Mouse (Mus musculus) right cerebral cortex, adult 2 months (tissue): ENCODE measurements around the gene Brms1.

Experiments
- DNase-seq, 2 experiments: peaks; one replicate each; pipeline ENCODE4 v3.0.0; 2021 to 2022; ENCODE audit warnings: low spot score in 2 of 2

Brms1 gene

DNA sequence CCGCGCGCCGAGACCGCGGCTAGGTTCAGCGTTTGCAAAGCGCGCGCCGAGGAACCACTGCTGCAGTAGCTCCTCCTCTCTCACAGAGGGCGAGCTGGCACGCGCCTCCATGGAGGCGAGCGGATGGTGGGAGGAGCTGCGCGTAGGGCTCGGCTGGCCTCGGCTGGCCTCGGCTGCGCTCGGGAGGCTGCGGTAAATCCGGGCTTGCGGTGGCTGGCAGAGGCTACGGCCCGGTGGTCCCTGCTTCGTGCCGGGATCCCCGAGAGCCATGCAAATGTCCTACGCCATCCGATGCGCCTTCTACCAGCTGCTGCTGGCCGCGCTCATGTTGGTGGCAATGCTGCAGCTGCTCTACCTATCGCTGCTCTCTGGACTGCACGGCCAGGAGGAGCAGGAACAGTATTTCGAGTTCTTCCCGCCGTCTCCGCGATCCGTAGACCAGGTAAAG is 2.4 kb upstream of the Brms1 start, which contains the start of the genes B4gat1 and AC124502.3:
TSS of gene B4gat1 (plus strand) at position 118 of the 448 bp plus-strand sequence.
TSS of gene AC124502.3 (plus strand) at position 183 of the 448 bp plus-strand sequence.
- DNase-seq = peak; percentile 89 to 90

DNA sequence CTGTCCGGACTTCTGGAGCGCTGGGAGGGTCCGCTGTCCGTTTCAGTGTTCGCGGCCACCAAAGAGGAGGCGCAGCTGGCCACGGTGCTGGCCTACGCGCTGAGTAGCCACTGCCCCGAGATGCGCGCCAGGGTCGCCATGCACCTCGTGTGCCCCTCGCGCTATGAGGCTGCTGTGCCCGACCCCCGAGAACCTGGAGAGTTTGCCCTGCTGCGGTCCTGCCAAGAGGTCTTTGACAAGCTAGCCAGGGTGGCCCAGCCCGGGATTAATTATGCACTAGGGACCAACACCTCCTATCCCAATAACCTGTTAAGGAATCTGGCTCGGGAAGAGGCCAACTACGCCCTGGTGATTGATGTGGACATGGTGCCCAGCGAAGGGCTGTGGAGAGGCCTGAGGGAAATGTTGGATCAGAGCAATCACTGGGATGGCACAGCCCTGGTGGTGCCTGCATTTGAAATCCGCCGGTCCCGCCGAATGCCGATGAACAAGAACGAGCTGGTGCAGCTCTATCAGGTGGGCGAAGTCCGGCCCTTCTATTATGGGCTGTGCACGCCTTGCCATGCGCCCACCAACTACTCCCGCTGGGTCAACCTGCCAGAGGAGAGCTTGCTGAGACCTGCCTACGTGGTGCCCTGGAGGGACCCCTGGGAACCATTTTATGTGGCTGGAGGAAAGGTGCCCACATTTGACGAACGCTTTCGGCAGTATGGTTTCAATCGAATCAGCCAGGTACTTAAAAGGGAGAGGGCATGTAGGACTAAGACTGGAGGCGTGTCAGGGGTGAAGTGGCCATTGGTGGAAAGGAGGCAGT is 1.6 kb upstream of the Brms1 start:
- DNase-seq = no peak

DNA sequence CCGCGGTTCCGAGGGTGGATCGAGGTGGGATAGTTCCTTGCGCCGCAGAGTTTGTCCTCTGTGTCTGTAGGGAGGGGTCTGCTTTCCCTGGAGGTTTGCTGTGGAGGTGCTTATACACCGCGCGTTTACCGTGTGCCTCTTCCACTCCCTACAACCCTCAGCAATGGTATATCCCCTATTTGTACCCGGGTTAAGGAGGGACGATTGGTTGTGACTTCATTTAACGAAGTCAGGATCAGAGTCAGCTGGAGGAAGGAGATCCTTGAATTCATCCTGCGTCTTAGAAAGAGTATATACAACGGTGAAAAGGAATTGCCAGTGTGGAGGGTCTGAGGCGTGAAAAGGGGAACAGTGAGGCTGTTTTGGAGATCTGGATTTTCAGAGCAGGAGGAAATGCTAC is 434 bp downstream of the Brms1 start:
- DNase-seq = no peak

DNA sequence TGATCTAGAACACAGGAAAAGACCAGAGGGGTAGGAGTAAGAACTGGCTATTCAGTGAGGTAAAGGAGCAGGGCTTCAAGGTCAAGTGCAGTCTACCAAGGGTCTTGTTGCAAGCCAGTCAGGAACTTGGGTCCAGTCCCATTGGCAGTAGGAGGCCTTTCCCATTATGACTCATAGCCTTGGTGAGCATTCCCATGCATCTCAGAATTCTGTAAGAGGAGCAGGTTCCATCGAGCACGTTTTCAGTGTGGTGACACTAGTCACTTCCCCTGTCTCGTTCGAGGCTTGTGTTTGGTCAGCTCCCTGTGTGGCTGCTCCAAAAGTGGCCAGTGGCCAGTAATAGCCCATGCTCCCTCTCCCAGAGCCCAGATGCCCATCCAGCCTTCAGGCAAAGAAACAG is 4.4 kb downstream of the Brms1 start:
- no peak for DNase-seq

DNA sequence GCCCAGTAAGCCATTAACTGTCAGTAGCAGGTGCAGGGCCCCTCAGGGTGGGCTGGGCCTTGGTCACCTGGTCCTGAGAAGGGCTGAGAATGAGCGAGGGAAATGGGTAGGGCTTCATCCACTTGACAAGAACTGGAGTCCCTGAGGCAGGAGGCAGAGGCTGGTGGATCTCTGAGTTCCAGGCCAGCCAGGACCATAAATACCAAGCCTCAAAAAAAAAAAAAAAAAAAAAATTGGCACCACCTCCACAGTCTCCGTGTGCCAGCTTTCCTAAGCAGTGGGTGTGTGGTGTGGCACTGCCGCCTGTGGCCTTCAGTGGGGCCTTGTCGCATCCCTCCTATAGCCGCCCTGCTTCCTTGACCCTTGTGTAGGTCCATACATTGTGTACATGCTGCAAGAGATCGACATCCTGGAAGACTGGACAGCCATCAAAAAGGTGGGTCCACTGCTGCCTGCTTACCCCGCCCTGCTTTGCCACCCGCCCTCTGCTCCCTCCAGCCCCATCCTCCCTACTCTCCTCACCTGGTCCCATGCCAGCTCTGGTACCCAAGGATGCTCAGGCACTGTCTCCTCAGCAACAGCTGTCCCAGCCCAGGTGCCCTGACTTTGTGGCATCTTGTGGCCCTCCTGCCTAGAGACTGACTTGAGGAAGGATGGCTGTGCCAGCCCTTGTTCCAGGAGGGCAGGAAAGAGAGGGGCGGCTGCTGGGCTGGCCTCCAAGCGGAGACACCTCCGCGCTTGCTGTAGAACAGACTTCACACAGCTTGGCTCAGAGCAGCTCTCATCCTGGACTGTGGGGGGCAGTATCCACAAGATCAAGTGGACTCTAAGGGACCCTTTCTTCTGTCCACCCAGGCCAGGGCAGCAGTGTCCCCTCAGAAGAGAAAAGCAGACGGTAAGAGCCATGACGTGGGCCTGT is 7.2 kb downstream of the Brms1 start:
- DNase-seq = peak; percentile 75 to 81

DNA sequence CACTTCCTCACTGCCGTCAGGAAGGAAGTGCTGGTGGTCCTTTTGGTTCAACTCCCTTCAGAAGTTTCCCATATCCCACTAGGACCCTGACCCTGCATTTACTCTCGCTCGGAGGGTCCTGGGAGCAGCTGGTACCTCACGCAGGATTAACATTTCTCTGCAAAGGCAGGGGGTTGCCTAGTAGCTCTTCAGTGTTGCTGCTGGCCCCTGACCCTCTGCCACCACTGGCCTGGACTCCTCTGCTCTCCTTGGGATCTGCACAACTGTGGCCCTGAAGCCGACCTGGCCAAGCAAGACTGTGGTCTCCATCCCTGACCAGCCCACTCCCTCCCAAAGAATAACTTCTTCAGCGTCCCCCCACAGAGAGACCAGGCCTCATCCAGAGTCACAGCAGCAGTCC is 8.2 kb downstream of the Brms1 start:
- no peak for DNase-seq

DNA sequence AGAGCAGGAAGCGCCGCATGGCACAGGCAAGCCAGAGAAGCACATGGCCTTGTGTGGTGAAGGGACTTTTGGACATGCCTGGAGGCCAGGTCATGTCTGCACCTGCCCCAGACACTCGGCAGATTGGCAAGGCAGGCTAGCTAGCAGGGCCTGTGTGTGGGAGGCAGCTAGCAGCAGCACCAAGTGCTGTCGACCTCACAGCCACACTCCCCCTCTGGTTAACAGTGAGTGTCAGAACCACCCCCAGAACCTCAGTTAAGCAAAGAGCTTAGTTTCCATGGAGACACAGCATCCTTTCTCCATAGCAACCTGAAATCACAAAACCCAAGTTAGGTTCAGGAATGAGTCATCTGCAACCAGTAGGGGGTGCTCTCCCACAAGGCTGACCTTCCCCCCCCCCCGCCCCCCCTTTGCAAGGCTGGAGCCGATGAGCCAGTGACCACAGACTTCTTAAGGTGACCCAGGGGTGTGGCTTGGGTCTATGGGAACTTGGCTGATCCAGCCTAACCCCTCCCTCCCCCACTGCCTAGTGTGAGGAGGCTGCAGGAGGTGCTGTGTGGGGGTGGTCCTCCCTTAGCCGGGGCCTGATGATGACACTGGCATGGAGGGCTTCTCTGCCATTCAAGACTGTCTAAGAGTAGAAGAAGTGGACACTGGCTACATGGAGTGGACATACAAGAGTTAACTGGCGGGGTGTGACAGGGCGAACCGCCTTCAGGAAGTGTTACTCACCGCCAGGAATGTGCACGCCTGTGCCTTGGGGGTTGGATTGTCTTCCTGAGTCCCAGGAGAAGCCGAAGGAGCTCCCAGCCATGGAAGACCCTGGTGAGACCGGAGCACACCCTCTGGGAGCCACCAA is 9.1 kb downstream of the Brms1 start, which contains the start of gene Rin1:
TSS of gene Rin1 (plus strand) at position 435 of the 859 bp plus-strand sequence.
- peak; percentile 77 to 81 for DNase-seq

DNA sequence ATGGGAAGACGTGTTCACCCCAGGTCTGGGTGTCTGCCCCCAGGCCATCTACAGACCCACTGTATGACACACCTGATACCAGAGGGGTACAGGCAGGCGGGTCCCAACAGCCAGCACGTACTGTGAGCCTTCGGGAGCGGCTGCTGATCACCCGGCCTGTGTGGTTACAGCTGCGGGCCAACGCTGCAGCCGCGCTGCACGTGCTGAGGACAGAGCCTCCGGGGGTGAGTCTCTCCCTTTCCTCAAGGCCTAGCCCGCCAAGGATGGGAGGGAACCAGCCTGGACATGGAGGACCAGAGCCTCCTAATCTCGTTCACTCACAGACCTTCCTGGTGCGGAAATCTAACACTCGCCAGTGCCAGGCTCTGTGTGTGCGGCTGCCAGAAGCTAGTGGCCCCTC is 9.9 kb downstream of the Brms1 start:
- no peak for DNase-seq

DNA sequence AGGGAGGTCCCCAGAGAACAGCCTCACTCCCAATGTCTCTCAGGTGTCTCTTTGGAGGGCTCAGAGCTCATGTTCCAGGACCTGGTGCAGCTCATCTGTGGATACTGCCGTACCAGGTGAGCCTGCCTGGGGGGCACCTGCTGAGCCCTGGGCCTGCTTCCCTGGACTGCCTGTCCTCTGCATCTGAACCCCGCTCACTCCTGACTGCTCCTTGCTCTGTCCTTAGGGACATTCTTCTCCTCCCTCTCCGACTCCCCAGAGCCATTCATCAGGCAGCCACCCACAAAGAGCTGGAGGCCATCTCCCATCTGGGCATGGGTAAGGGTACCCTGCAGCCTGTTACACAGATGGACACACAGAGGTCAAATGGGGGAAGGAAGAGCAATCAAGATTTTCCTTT is 10.4 kb downstream of the Brms1 start:
- no peak for DNase-seq

DNA sequence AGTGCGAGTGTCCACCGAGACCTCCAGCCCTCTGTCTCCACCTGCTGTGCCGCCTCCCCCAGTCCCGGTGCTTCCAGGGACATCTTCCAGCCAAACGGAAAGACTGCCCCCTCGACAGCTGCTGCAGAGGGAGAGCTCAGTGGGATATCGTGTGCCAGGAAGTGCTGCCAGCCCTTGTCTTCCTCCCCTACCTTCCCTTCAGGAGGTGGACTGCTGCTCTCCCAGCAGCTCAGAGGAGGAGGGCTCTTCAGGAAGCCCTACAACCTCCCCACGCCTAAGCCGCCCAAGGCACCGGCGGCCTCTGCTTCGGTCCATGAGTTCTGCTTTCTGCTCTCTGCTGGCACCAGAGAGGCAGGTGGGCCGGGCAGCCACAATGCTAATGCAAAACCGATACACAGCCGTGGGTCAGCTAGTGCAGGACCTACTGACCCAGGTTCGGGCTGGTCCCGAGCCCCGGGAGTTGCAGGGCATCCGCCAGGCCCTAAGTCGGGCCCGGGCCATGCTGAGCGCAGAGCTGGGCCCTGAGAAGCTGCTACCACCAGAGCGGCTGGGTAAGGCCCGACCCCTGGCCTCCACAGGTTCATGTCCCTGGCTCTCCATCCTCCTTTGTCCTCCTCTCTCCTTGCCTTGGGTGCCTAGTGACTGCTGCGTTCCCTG is 11.1 kb downstream of the Brms1 start:
- DNase-seq = peak in 1 of 2 experiments; percentile 71

DNA sequence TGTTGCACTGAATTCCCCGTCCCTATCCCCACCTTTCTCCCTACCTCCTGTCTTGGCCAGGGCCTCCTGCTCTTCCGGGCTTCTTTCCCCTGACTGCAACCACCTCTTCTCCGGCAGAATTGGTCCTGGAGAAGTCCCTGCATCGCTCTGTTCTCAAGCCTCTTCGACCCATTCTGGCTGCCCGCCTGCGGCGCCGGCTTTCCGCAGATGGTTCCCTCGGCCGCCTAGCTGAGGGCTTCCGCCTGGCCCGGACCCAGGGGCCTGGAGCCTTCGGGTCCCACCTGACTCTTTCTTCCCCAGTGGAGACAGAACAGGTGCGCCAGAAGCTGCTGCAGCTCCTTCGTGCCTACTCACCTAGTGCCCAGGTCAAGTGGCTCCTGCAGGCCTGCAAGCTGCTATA is 11.7 kb downstream of the Brms1 start:
- no peak for DNase-seq

DNA sequence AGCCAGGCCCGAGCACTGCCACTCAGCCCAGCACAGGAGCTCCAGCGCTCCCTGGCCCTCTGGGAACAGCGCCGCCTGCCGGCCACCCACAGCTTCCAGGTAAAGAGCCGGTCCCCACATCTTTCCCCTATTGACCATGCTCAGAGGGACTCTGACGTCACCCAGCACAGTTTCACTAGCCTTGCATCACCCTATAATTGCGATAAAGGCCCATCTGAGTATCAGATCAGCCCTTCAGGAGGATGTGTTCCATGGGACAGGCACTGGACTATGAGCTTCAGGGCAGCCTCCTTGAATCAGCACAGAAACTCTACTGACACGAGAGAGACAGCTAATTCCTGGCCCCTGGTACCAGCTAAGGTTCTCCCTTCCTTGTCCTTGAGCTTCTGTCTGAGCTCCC is 12.8 kb downstream of the Brms1 start:
- DNase-seq = no peak

DNA sequence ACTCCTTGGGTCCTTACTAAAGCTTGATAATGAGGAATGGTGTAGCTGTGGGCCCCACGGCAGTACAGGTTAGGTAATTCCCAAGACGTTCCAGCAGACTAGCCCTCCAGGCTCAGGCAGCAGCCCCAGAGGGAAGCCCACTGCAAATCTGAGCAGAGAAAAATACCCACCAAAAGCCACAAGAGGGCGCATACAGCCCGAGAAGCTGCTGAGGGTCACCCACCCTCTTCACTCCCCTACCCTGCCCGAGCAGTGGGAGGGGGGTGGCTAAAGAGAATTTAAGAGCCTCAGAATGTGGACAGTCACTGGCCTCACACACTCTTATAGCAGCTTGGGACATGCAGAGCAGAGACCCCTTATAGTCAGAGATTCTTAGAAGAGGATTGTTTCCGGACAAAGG is 15.1 kb downstream of the Brms1 start:
- DNase-seq = no peak

DNA sequence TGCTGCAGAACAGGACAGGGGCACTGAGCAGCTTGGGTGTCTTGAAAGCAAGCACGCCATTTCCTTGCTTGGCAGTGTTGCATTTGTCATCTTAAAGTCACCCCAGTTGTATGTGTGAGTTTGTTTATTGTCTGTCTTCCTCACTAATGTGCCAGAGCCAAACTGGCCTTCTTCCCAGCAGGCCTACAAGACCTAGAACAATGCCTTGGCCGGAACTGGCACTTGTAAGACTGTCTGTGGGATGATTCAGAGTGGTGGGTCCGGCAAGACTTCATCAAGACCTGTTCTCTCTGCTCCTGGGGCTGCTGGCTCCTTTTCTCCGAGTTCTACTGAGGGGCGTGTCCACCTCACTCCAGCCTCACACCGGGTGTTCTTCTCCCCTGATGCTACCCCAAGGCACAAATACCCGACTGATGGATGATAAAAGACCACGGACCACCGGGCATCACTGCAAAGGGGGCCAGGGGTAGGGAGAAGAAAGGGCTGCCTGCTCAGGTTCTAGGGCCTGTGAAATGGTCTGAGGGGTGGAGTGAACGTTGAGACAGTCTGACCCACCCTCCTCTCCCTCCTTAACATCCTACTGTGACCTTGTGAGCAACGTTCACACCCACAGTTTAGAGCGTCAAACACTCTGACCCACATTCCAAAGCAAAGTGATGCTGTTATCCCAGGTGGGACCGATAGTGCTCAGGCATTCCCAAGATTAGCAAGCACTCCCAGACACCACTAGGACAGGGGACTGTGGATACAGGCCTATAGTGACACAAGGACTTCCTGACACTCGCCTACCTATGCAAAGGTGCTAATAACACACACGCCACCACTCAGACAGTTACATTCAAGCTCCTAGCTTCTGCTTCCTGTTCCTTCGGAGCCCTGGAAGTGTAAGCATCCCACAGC is 17.0 kb downstream of the Brms1 start:
- DNase-seq = no peak

DNA sequence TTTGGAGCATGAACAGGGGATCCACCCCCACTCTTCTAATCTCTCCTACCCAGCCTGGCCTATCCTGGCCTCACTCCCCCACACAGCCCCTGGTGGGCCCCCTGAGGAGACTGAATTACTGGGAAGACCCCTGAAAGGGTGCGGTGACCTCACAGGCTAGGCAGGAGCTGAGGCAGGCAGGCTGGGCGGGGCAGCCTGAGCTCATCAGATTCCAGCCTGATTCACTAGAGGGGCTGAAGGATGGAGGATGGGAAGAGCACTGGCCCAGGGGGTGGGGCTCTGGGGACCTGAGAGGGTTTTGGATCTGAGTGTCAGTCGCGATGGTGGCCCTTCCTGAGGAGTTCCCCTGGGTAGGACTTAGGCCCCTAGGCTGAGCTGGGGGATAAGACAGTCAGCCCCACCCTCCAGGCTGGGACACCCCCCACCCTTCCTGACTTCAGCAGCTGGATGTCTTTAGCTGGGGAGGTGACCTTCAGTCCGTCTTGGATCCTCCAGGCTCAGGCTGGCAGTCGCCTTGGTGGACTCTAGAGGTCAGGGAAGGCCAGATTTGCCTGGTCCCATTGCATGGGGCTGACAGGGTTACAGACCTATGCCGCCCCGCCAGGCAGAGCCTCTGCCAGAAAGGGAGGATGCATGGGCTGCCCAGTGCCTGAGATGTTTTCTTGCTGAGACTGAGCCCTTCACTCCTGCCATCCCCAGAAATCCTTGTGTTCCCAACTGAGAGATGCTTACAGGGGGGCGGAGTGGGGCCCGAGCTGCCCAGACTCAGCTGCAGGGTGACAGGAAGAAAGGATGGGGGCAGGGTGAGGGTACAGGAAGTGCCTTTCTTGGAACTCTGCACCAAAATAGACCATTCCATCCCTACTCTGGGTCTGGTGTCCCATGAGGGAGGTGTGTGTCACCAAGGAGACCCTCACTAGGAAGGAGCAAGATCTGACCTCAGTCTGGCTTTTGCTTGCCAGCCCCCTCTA is 17.9 kb downstream of the Brms1 start:
- no peak for DNase-seq

DNA sequence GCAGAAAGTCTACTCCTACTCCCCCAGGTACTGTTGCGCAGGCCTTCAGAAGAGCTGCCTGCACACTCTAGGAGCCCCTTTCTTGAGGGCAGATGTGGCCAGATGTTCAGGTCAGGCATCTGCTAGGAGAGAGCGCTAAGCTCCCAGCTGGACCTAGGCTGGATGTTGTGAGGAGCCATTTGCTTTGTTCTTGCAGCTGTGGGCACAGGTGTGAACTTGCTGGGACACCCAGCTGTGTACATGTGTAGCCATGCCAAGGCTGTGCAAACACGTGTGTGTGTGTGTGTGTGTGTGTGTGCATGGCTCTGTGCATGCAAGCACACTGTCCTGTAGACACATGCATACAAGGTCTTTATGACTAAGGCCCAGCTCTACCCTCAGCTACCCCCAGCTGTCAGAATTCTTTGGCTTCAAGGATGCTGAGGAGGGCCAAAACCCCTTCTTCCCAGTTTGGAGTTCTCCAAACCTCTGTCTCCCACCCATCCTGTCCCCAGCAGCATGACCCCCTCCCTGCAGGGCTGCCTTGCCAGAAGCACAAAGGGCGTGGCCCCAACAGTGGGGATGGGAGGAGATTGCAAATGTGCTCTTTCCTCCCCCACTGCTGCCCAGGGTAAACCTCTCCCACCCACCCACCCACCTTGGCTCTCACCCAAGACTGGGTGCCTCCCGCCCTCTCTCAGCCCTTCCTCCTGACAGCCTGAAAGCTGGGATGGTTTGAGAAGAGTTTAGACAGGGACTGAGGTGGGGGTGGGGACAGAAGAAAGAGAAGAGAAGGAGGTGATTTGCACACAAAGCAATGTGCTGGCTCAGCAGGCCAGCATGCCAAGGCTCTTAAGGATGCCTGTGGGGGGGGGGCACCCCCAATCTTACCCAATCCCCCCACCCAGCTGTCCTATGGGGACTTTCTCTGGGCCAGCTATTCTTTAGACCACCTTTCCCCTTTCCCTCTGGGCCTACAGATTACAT is 19.5 kb downstream of the Brms1 start:
- DNase-seq = no peak

DNA sequence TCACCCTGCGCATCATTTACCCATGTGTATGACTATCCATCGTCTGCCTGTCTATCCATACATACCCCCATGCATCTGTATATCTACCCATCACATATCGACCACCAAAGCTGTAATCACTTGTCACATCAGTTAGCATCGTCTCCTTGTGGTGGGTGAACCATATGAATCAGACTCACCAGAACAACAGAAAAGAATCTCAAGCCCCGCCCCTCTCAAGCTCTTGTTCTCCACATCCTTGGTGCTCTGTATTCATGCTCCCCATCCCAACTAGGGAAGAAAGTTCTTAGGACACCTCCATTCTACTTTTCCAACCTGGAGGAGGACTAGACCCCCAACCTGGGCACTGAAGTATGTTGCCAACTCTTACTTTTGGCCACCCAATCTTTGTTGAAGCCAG is 20.9 kb downstream of the Brms1 start:
- no peak for DNase-seq

DNA sequence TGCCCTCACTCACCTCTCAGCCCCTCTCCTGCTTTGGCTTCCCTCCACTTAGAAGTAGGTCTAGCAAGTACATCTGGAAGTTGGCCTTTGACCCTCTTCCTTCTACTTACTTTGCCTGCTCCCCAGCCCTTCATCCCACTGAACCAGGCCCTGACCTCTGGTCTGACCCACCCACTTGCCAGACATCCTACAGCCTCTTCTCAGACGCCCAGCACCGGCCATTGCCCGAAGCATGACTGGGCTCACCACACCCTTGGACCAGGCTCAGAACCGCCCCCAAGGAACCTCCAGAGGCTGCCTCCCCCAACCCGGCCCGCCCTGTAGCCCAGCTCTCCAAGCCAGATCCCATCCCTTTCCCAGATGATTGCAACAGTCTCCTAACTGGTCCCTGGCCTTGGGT is 21.3 kb downstream of the Brms1 start:
- DNase-seq = no peak
